Mouse (Mus musculus) bone marrow macrophage, adult 2 months (primary cell): ENCODE data around the gene Trim41.

Experiments
- CTCF ChIP-seq: IDR thresholded peaks from 2 replicates; pipeline ENCODE4 v1.5.1; 2012; ENCODE audit warnings: low read depth, mild to moderate bottlenecking, low read length, moderate library complexity
- POLR2A ChIP-seq: IDR thresholded peaks from 2 replicates; pipeline ENCODE4 v1.6.1; 2012; ENCODE audit warnings: mild to moderate bottlenecking, low read depth, low read length, borderline replicate concordance

GRCm38 (mm10) chr11:48836990-48837309, 19.8 kb upstream of the Trim41 start:
- TF ChIP-seq CTCF = no peak
- TF ChIP-seq POLR2A = no peak
